Mouse (Mus musculus) induced T-regulatory cell, adult 2 months (primary cell): ENCODE data around the gene Olfr1458.

Experiments used
- DNase-seq: peaks from one replicate; pipeline ENCODE4 v3.0.0-alpha.2; 2012; ENCODE audit warnings: low read depth

Olfr1458 gene

GRCm38 (mm10) chr19:13106675-13107074, at the start of gene Olfr1458:
TSS of gene Olfr1458 (minus strand) at chr19:13106775.
- DNase-seq, result no peak

GRCm38 (mm10) chr19:13149449-13149848, 42.9 kb upstream of the Olfr1458 start, which contains the start of gene Olfr1459:
TSS of gene Olfr1459 (minus strand) at chr19:13149549.
- no peak for DNase-seq

- no peak for DNase-seq
Measured at GRCm38 (mm10) chr19:13097791-13098190, 8.8 kb downstream of the Olfr1458 start, which contains the start of gene Olfr1457. TSS of gene Olfr1457 (minus strand) at chr19:13097891.

GRCm38 (mm10) chr19:13093908-13094307, 12.7 kb downstream of the Olfr1458 start:
- DNase-seq, result no peak

- no peak for DNase-seq
Measured at GRCm38 (mm10) chr19:13060310-13060709, 46.3 kb downstream of the Olfr1458 start, which contains the start of gene Olfr1454. TSS of gene Olfr1454 (plus strand) at chr19:13060610.
